ENCODE assay signal across 26 mouse cellular contexts in genomic region chr4:138222396-138222795, GRCm38 (mm10). TPM values are rescaled to one million over a fixed set of nuclear protein-coding genes. Genes with fewer than 3 reads are reported as not detected.
DNase-seq lines count a peak whose midpoint lies in the region; ATAC-seq lines count a peak whose summit lies in the region.
"Had no signal": no experiment of that assay in that cellular context is flagged by ENCODE, and none has a peak within 500 bp of the region (broad histone marks: within the 10 kb centered on the region; RNA-seq: fewer than 3 reads in every experiment).

No protein-coding gene starts in this region.

- no peak overlapping the region for H3K4me3 ChIP-seq in forebrain, embryonic 13.5 days
- no peak overlapping the region for H3K4me3 ChIP-seq in midbrain, embryonic 11.5 days (ENCODE audit: low read depth, low read length)
- H3K4me3 ChIP-seq: embryonic facial prominence, embryonic 12.5 days; heart, embryonic 15.5 days; hindbrain, embryonic 10.5 days; kidney, embryonic 15.5 days; limb, embryonic 13.5 days; neural tube, embryonic 15.5 days had no signal

- peaks cover 30% of the 10 kb centered on the region for H3K4me1 ChIP-seq in forebrain, embryonic 13.5 days
- peaks cover 9% of the 10 kb centered on the region for H3K4me1 ChIP-seq in midbrain, embryonic 11.5 days (ENCODE audit: control insufficient read depth, insufficient read depth, low read length)

- H3K4me2 ChIP-seq in forebrain, embryonic 13.5 days = no peak overlapping the region
- no peak overlapping the region for H3K4me2 ChIP-seq in midbrain, embryonic 11.5 days
- H3K4me2 ChIP-seq: embryonic facial prominence, embryonic 12.5 days; heart, embryonic 15.5 days; kidney, embryonic 15.5 days; limb, embryonic 13.5 days; lung, embryonic 14.5 days; neural tube, embryonic 15.5 days had no signal

- 88% methylated on average over 5 of the region's 5 CpGs for WGBS in forebrain, embryonic 13.5 days
- 91% methylated on average over 5 of the region's 5 CpGs for WGBS in midbrain, embryonic 11.5 days

- no peaks in the 10 kb centered on the region for H3K9me3 ChIP-seq in forebrain, embryonic 13.5 days (replicated peaks)
- no peaks in the 10 kb centered on the region for H3K9me3 ChIP-seq in midbrain, embryonic 11.5 days (ENCODE audit: control insufficient read depth, low read length)
- H3K9me3 ChIP-seq: embryonic facial prominence, embryonic 12.5 days; heart, embryonic 15.5 days; hindbrain, embryonic 10.5 days; kidney, embryonic 15.5 days; limb, embryonic 13.5 days; neural tube, embryonic 15.5 days had no signal

- H3K27me3 ChIP-seq in forebrain, embryonic 13.5 days = no peaks in the 10 kb centered on the region
- no peaks in the 10 kb centered on the region for H3K27me3 ChIP-seq in midbrain, embryonic 11.5 days (ENCODE audit: control insufficient read depth, insufficient read depth, low read length)
- H3K27me3 ChIP-seq: embryonic facial prominence, embryonic 12.5 days; heart, embryonic 15.5 days; kidney, embryonic 15.5 days; limb, embryonic 13.5 days; neural tube, embryonic 15.5 days had no signal

- peaks cover 54% of the 10 kb centered on the region for H3K36me3 ChIP-seq in forebrain, embryonic 13.5 days (ENCODE audit: poor library complexity, severe bottlenecking)
- H3K36me3 ChIP-seq in midbrain, embryonic 11.5 days (ENCODE audit: control insufficient read depth, insufficient read depth, low read length) = peaks cover 20% of the 10 kb centered on the region

- H3K27ac ChIP-seq in forebrain, embryonic 13.5 days = no peak overlapping the region
- H3K27ac ChIP-seq in midbrain, embryonic 11.5 days (ENCODE audit: low read depth, low read length) = no peak overlapping the region
- H3K27ac ChIP-seq: embryonic facial prominence, embryonic 12.5 days; heart, embryonic 15.5 days; hindbrain, embryonic 10.5 days; hindbrain, postnatal 0 days; kidney, embryonic 15.5 days; limb, embryonic 13.5 days; liver, embryonic 14.5 days; neural tube, embryonic 15.5 days; stomach, postnatal 0 days had no signal

- DNase-seq in CD4-positive helper T cell, adult 2 months (ENCODE audit: low read depth, low spot score) = peak; percentile 53
- DNase-seq in ES-CJ7 (ENCODE audit: low read depth, low spot score) = peak; percentile 26
- DNase-seq in induced T-regulatory cell, adult 2 months (ENCODE audit: low read depth) = peak; percentile 61
- peak; percentile 20 to 30 for DNase-seq in thymus, postnatal 10 days (ENCODE audit: low spot score in 2 of 2)
- no peak for DNase-seq in embryo, embryonic 10 days (ENCODE audit: low spot score)
- no peak for DNase-seq in urinary bladder, postnatal 14 days (ENCODE audit: low spot score)
- DNase-seq in midbrain, embryonic 11.5 days (ENCODE audit: low spot score, missing footprints) = no peak
- DNase-seq: adrenal gland, postnatal 10 days; cerebellum, adult 18-20 months; cerebellum, postnatal 14 days; kidney, adult 11 months; kidney, postnatal 36 days; lung, embryonic 14.5 days; lung, postnatal 36 days; right cerebral cortex, adult 18-20 months had no signal

- no peak for ATAC-seq in forebrain, embryonic 13.5 days
- ATAC-seq in midbrain, embryonic 11.5 days (ENCODE audit: low FRiP score) = no peak
- ATAC-seq: hindbrain, postnatal 0 days had no signal

- H3K9ac ChIP-seq in forebrain, embryonic 13.5 days = no peak overlapping the region
- no peak overlapping the region for H3K9ac ChIP-seq in midbrain, embryonic 11.5 days (ENCODE audit: low read length)
- H3K9ac ChIP-seq: embryonic facial prominence, embryonic 12.5 days; heart, embryonic 15.5 days; kidney, embryonic 15.5 days; limb, embryonic 13.5 days; liver, embryonic 14.5 days; lung, embryonic 14.5 days; neural tube, embryonic 15.5 days had no signal

RNA-seq across cellular contexts. Expression of gene Hp1bp3, which starts 6.3 kb away (rescaled TPM):
- 235 and 259 TPM in 2 replicates for polyA plus RNA-seq in forebrain, embryonic 13.5 days (2015; fragmentation: Nextera tagmentation; extraction: Ambion mirVana)
- 182 and 198 TPM in 2 replicates for polyA plus RNA-seq in midbrain, embryonic 11.5 days (2014; fragmentation: Nextera tagmentation; extraction: Ambion mirVana)

RNA-seq across cellular contexts. Expression of gene Sh2d5, which starts 27.8 kb away (rescaled TPM):
- polyA plus RNA-seq in forebrain, embryonic 13.5 days (2015; fragmentation: Nextera tagmentation; extraction: Ambion mirVana) = 2.5 and 3.0 TPM in 2 replicates
- 0.94 TPM in 2 replicates for polyA plus RNA-seq in midbrain, embryonic 11.5 days (2014; fragmentation: Nextera tagmentation; extraction: Ambion mirVana)

RNA-seq across cellular contexts. Expression of gene Kif17, which starts 27.8 kb away (rescaled TPM):
- 0.59 and 0.77 TPM in 2 replicates for polyA plus RNA-seq in forebrain, embryonic 13.5 days (2015; fragmentation: Nextera tagmentation; extraction: Ambion mirVana)
- polyA plus RNA-seq in midbrain, embryonic 11.5 days (2014; fragmentation: Nextera tagmentation; extraction: Ambion mirVana) = 0.44 and 0.48 TPM in 2 replicates
- polyA plus RNA-seq: forebrain, embryonic 11.5 days had no signal

Comparison
In these comparisons a context has a peak if more than half of its experiments do, and no peak if none do; other contexts are left out.
1. DNase-seq: peak in CD4-positive helper T cell, adult 2 months (single experiment), ES-CJ7 (single experiment), induced T-regulatory cell, adult 2 months (single experiment) and thymus, postnatal 10 days (2 of 2); none in embryo, embryonic 10 days (single experiment), urinary bladder, postnatal 14 days (single experiment) and midbrain, embryonic 11.5 days (single experiment).